Mouse (Mus musculus): Measurements from ENCODE around the gene Phactr2.

DNA sequence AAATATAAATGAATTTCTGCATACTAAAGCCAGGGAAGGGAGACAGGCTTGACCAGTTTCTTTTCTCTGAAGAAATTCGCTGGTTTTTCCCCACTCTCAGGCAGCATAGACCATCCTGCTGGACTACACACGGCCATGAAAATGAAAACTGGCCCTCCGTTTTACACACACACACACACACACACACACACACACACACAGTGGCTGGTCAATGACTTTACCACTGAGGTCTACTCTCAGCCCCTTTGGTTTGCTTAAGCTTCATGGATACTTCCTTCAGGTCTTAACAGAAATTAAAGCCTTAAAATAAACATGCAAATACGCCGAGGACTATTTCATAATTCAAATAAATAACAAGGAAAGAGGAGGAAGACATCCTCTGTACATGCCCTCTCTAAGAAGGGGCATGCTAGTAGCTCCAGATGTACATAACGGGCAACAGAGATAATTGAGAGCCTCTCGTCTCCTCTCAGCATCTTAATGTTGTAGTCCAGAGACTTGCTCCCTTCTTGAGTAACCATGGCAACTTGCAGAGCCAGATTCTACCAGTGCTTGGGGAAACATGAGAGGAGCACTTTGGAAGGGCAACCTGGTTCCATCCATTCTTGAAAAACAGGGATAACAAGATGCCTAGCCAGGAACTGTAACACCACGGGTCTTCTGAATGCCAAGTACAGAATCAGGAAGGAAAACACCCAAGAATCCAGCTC, 184.8 kb downstream of the Phactr2 start:
- TF ChIP-seq GATA1 (IDR thresholded peaks at IDR 0.05; ENCODE audit: low read depth, low read length): no peak
- TF ChIP-seq ELF1 (IDR thresholded peaks at IDR 0.05; ENCODE audit: low read depth, low read length): no peak
- TF ChIP-seq MEF2A (IDR thresholded peaks at IDR 0.05; ENCODE audit: extremely low read depth, insufficient replicate concordance, low read depth, low read length, poor library complexity, severe bottlenecking): no peak
- no peak for TF ChIP-seq POLR2A (IDR thresholded peaks at IDR 0.05; ENCODE audit: control insufficient read depth in 1 of 2, insufficient read depth in 1 of 2, low read depth in 1 of 2, low read length in 2 of 2, poor library complexity in 1 of 2)
